Mouse (Mus musculus): ENCODE results near the gene Cysltr2.

The Cysltr2 gene

DNA sequence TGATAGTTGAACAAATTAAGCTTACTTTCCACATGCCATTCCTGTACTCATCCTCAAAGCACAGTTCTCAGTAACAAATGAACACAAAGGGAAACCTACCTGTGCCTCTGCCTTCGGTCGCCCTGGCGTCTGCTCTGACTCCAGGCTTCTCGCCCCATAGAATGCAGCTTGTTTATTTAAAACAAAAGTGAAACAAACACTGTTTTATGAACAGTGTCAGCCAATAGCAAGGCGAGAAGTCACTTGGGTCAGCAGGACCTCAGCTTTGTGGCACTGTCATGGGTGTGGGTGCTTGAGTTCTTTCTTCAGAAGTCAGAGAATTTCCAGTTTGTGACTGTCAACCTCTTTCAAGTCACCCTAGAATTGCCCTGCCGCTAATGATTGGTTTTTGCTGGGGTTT is at the start of gene Cysltr2:
Cysltr2 (minus strand) TSS at position 178 of the 400 bp plus-strand sequence.
- DNase-seq (ENCODE audit: low read depth, low spot score), result no peak

DNA sequence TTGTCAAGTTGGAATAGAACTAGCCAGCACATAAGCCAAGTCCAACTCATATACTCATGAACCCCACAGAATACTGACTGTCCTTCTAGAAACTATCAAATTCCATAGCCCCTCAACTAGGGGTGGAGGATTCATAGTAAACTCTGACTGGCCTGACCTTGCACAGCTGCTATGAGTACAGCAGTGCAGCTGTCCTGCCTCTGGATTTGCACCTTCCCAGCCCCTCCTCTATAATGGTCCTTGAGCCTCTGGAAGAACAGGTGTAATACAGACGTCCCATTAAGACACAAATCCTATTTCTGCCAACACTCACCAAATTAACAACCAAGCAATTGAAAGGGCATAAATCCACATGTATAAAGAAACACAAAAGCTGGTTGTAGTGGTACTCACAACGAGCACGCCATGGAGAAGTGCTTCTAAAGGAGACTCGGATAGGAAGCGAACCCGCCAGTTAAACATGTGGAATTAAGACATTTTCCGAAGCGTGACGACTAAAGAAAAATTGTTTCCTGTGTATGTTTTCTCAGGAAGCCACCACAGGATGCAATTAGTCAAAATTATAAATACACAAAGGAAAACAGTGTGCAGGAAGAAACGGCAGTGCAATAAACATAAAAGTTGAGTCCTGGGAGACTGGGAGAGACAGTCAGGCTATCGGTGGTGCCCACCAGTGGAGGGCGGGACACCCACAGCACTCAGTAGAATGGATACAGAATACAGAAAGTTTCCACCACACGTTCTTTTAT is 46.1 kb upstream of the Cysltr2 start:
- DNase-seq (ENCODE audit: low read depth, low spot score), result no peak

DNA sequence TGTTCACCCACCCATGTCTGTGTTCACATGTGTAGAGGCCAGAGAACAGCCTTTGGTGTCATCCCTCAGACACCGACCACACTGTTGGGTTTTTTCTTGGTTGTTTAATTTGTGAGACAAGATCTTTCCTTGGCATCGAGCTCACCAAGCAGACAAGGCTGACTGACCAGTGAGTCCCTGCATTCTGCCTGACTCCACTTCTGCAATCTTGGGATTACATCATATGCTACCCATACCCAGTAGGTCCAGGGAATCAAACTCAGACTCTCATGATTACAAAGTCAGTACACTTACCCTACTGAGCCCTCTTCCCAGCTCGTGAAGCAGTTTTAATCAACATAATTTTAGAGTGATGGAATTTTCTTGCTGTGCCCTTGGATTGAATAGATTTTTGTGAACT is 44.0 kb upstream of the Cysltr2 start:
- no peak for DNase-seq (ENCODE audit: low read depth, low spot score)

DNA sequence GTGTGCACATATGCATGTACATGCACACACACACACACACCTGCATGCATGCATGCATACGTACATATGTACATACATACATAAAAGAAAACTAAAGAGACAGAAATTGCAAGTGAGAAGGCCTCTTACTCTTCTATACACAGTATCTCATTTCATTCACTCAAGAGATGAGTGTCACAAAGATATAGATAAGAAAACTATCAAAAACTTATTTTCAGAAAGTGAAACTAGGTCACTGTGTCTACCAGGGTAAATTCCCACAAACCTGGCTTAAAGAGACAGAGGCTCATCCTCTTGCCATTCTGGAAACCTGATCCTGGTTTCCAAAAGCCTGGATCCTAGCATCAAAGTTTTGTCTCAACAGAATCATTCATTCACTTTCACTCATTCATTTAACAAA is 39.3 kb upstream of the Cysltr2 start:
- no peak for DNase-seq (ENCODE audit: low read depth, low spot score)

DNA sequence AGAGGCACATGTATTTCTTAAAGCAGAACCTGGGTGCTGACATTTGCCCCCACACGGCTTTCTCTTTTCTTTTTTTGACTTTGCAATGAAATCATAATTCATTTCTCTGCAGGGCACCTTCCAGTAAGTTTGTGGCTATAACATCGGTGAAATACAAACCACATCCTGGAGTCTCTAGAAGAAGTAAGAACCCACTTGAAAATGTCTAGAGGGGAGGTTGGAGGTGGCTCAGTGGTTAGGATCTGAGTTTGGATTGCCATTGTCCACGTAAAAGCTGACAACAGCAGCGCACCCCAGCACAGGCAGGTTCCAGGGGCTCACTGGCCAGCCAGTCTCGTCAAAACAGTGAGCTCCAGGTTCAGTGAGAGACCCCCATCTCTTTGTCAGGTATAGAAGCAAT is 38.8 kb upstream of the Cysltr2 start:
- no peak for DNase-seq (ENCODE audit: low read depth, low spot score)

DNA sequence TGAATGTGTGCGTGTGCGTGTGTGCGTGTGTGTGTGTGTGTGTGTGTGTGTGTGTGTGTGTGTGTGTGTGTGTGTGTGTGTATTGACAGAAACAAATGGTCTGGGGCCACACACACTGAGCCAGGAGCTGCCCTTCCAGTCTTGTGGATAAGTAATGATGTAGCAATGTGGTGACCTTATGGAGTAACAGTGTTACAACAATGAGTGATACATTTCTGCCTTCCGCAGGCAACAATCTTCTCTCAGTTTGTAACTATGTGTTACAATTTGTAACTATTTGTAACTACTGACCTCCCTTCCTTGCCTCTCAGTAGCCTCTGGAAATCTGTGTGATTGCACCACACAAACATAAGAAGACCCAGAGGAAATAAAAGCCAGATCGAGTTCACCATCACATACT is 38.3 kb upstream of the Cysltr2 start:
- no peak for DNase-seq (ENCODE audit: low read depth, low spot score)

DNA sequence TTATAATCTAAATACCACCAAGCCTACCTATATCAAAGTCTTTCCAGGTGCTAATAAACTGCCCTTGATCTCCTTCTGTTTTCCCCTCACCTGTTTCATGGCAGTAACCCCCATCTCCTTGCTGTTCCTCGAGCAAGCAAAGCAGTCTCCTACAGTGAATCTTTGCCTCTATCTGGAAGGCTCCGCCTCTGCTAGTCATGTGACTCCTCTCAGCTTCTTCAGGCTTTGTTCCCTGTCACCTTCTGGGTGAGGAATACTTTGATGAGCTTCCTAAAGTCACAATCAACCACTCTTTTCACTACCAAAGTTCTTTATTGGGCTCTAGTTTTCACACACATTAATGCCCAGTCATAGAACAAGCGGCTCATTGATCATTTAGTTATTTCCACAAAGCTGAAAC is 37.5 kb upstream of the Cysltr2 start:
- DNase-seq (ENCODE audit: low read depth, low spot score), result no peak

DNA sequence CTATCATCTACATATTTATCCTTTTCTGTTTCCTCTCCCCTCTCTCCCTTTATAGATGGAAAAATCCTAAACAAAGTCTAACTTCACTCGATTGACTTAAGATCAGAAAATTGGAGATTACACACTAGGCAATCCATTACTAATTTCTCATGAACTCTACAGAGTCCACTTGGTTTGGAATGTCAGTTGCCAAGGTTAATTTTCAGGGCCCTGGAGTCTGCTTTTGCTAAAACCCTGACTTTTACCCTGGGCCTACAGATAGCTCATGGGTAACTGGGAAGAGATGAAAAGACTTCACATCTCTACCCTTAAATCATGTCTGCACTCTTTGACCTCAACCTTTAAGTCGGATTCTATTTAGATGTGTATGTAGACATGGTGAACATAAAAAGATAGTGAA is 34.6 kb upstream of the Cysltr2 start:
- no peak for DNase-seq (ENCODE audit: low read depth, low spot score)

DNA sequence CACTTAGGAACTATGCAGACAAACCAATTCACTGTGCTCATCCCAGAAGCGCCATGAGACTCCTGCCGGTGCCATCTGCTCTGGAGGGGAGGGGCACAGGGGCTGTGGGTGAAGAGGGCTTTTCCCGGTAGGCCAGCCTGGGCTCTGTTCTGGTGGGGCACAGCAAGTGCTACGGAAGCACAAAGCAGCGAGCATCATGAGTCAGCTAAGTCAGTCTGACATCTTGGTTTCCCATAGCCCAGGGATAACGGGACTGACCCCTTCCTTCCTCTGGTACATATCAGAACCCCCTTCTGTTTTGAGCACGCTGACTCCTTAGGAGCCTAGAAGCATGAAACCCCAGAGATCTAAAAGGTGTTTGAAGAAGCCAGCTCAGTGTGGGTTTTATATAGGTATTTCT is 15.5 kb upstream of the Cysltr2 start:
- no peak for DNase-seq (ENCODE audit: low read depth, low spot score)

DNA sequence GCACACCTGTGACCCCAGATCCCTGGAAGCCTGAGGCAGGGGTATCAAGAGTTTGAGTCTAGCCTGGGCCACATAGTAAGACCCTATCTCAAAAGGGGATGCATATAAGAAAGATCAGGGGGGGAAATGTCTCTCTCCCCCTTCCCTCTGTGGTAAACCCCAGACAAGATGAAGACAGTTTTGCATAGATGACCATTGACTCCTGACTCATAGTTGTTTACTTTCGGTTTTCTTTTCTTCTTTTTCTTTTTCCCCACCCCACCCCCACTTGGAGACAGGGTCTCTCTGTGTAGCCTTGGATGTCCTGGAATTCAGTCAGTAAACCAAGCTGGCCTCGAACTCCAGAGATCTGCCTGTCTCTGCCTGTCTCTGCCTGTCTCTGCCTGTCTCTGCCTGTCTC is 9.8 kb upstream of the Cysltr2 start:
- DNase-seq (ENCODE audit: low read depth, low spot score), result no peak

DNA sequence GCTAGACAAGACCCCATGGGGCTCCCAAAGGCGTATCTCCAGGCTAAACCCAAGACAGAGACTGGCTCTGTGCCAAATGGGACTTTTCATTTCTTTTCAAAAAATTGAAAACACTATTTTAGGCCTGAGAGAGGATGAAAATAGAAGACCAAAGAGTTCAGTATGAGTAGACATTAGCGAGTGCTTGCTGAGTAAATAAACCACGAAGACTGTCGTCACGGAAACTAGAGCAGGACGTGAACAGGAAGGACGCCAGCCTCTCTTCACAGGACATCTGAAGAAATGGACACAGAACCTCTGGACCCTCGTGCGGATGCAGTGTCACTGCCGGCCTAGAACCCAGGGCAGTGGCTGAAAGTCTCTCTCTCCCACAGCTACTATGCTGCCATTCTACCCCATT is 8.8 kb upstream of the Cysltr2 start:
- DNase-seq (ENCODE audit: low read depth, low spot score), result no peak

DNA sequence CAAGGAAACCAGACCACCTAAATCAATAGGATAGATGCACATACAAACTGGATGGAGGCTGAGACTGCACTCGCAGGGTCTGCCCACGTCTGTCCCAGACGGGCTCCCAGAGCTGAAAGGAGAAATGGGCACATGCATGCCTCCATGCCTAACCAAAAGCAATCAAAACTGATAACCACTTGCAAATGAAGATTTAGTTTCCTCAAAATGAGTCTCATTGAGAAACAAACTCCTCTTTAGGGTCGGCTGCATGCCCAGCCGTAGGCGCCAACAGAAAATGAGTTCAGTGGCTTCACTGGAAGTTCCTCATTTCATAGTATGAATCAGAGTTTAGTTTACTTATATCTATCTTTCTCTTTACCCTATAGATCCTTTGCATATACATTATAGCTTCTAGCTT is 7.9 kb upstream of the Cysltr2 start:
- DNase-seq (ENCODE audit: low read depth, low spot score), result no peak

DNA sequence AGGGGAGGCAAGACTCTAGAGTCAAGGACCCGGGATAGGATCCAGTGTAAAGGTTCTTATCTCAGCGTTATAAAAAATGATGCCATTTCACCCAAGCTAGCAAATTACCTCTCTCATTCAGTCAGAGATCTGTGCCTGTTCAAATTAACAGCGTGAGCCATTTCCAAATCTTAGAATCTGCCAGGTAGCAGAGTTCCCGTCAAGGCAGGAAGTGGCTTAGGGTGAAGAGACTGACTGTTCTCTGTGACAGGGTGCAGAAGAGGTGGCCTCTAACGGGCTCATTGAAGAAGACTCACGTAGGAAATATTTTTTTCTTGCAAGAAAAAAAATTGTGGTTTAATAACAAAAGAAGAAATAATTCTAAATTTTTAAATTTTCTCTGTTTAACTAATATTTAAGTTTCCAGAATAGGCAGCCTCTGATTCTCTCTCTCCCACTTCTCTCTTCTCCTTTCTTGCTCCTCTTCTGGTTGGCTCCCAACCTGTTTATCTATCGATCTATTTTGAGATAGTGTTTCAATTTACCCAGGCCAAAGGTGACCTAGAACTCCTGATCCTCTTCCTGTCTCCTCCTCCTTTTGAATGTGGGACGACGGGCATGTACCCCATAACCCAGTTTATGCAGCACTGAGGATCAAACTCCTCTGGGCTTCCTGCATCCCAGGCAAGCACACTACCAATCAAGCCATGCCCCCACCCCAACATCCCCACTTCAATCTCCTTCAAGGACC is 3.5 kb downstream of the Cysltr2 start:
- DNase-seq (ENCODE audit: low read depth, low spot score), result no peak

DNA sequence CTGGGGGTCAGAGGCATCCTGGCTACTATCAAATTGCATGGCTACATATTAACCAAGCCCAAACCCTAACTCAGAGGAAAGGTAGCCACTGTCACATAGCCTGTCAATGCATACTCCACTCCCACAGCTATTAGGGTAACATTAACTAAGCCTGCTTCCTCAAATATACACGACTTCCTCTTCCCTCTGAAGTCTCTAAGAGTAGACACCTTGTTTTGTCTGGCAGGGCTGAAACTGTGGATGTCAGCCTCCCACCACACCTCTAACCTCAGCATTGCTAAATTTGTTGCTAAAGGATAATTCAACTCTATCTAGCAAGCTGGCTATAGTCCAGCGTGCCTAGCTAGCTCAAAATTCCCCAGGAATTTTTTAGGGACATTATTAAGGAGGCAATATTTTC is 7.2 kb downstream of the Cysltr2 start:
- no peak for DNase-seq (ENCODE audit: low read depth, low spot score)

DNA sequence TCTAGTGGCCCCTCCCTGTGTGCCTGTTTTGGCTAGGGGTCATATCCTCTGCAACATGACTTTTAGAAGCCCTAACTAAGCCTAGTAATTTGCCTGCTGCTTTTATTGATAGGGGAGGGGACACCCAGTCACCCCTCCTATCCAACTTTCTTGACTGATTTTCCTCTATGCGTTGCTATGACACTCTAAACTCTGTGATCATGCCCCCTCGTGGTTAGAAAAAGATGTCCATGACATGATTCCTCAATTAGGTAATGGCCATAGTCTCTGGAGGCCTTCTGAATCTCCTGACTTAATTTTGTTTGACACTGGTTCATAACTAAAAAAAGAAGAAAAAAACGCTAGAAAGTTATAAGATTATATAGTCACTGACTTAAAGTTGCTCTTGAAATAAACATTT is 15.6 kb downstream of the Cysltr2 start:
- no peak for DNase-seq (ENCODE audit: low read depth, low spot score)

DNA sequence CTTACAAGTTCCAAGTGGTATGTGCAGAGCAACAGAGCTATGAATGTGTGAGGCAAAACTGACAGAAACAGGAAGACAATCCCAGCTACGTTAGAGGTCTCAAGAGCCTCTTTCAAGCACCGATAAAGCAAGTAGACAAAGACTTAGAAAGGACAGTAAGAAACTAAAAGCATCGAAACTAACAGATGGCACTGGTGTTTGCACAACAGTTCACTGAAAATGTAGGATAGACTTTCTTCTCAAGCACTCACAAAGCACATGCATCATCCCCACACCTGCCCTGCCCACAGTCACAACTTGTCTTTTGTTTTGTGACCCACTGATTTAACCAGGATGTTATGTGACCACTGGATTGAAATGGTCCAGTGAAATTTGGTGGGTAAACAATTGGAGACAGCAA is 17.7 kb downstream of the Cysltr2 start:
- DNase-seq (ENCODE audit: low read depth, low spot score), result no peak

DNA sequence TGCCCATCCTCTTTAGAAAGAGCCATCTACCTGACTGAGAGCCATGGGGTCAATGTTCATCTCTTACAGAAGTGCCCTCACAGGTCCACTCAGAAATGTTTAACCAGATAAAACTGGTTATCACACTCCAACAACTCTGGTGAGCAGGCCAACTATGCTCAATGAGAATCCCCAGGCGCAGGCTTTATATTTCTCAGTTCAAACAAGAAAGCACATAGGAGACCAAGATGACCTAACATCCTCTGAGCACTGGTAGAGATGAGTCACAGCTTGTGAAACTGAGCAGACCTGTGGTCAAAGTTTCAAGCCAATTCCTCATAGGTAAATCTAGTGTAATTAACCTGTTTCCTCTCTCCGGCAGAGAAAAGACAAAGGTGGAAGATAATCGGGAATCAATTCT is 31.6 kb downstream of the Cysltr2 start:
- DNase-seq (ENCODE audit: low read depth, low spot score), result no peak

DNA sequence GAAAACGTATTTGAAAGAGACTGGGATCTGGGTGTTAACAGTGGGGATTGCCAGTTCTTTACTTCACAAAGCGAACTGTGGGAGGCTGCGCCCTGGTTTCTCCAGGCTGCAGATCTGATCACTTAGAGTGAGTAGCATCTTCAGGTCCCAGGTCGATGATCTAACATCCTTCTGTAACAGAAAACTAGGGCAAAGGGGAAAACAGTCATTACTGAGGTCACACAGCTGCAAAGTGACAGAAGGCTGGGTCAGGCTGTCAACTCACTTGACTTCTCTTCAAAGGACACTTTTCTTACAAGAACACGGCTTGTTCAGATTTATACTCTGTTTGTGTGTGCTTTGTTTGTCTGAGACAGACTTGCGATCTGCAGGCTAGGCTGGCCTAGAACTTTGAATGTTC is 33.5 kb downstream of the Cysltr2 start:
- no peak for DNase-seq (ENCODE audit: low read depth, low spot score)

DNA sequence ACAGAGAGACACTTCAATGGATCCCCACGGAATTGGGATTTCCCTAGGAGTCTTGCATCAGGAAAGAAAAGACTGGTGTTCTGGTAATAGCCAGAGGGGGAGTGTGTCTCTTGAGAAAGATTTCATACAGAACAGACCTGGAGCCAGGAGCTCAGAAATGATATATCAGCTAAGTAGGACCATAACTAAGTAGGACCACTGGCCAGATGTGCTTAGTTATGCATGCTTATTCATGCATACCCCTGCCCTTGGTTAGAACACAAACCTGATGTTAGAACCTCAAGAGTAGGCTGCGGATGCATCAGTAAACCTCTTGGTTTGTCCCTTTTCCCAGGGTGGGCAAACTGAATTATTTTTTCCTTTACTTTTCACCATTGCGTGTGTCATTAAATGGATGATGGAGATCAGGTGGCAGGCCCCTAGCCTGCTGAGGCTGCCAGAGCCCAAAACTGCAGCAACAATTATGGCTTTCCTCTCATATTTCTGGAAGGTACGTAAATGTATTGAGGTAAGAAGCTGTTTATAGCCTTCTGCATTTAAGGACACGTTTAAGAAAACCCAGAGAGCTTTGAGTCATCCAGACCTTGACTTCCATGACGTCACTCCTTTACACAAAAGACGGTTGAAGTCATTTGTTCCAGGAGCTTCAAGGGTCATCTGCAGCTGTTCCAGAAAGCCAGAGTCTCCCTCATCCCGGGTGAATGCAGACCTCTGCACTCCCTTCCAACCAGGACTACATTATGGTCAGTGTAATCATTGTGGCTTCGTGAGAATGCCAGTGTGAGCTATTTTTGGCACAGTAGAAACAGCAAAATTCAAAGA is 35.0 kb downstream of the Cysltr2 start:
- no peak for DNase-seq (ENCODE audit: low read depth, low spot score)

DNA sequence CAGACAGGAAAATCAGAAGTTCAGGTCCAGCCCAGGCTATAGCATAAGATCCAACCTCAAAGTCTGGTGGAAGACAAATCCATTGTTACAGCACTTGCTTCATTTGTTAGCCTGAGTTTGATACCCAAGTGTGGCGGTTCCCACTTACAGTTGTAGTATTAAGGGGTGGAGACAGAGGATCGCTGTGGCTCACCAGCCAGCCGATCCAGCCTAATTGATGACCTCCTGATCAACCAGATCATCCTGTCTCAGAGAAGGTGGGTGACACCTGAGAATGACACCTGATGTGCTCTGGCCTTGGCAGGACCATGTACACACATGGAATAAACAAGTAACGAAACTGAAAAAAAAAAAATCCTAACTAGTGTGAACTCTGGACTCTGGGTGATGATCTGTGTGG is 47.1 kb downstream of the Cysltr2 start:
- DNase-seq (ENCODE audit: low read depth, low spot score), result no peak

DNA sequence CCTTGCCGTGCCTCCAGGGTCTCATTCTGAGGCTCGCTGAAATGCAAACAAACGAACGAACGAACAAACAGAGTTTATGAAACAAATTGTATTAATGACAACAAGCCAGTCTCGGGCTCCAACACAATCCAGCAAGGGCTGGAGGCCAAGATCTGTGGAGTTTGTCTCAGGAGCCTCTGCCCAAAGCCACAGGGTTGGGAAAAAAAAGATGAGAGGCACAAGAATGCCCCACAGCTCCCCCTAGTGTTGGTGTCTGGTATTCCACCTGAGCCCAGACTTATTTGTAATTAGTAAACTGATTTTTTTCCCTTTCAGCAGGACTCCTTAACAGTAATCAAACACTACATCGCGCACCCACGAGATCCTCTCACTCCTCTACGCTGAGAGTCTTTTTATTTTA is 48.6 kb downstream of the Cysltr2 start:
- peak; percentile 68 for DNase-seq (ENCODE audit: low read depth, low spot score)

DNA sequence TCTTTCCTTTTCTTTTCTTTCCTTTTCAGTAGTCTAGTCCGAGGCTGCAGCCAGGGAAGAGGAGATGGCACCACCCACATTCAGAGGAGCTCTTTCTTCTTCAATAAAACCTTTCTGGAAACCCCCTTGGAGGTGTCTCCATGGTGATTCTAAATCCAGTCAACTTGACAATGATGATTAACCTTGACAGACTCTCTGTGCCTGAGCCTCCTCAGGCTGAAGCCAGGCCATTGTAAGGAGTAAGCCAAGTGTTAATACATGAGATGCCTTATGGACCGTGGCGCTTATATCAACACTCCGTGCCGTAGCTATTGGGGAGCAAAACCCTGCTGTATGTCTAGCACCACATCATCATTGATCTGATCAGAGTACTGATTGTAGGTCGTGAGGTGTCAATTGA is 50.8 kb downstream of the Cysltr2 start:
- DNase-seq (ENCODE audit: low read depth, low spot score), result no peak

DNA sequence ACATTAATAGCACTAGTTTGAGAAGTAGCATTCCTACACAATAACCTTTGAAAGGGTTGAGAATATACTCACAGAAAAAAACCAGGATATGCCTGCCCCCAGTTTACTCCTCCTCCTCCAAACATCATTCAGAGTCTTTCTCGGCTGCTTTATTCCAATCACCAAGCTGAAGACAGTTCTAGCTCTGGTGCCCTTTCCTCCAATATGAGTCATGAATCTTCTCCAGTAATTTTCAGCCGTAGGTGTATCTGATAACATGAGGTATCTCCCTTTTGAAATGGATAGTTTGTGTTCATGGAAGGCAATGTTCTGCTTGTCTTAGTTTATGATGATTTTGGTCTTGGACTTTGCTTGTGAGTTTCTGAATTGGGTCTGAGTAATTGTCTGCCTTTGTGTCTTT is 62.9 kb downstream of the Cysltr2 start:
- no peak for DNase-seq (ENCODE audit: low read depth, low spot score)

Data from forelimb bud, embryonic 11.5 days (tissue).